Mouse (Mus musculus): Measurements from ENCODE around the gene Slc22a6. TPM values are rescaled to one million over a fixed set of nuclear protein-coding genes. Genes with fewer than 3 reads are reported as not detected.
A peak's percentile ranks its signal among the peaks of the same experiment; 100 is the strongest.

The Slc22a6 gene
- total RNA-seq, 2 experiments from 2014 or later, result not detected

DNA sequence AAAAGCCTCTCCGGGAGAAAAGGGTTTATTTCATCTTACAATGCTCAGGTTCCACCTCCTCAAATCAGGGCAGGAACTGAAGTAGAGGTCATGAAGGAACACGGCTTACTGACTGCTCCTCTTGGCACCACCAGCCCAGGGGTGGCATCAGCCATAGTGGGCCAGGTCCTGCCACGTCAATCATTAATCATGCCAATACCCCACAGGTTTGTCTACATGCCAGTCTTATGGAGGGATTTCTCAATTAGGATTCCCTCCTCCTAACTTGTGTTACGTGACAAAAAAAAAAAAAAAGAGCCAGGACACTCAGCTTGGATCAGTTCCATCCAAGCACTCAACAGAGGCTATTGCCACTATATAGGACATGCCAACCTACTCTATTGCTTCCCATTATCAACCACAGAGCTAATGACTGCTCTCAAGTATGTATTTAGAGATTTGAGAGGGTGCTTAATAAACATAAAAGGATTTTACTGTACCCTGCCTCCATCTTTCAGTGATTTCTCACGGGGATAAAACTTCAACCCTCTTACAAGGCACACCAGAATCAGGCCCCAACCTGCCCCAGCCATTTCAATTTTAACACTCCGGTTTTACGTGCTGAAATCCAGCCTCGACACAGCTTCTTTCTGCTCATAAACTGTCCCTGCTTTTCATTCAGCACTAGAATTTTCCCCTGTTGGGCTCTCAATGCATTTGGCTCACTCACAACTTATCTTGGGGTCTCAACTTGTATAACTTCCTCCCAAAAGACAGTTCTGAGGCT lies 6.3 kb upstream of the Slc22a6 start:
- no peak for DNase-seq

DNA sequence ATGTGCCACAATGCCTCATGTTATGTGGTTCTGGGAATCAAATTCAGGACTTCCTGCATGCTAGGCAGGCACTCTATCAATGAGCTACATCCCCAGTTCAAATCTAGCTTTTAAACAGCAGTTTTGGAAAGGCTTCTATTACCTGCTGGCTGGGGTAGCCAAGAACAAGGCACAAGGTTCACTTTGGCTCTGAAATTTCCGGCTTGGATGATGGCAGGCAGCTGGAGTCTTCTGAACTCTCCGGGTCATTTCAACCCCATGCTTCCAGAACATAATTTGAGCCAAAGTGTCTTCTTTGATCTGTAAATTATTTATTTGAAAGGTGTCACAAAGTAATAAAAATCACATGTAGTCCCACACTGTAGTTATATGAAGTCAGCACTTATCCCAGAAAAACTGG lies 4.7 kb upstream of the Slc22a6 start:
- no peak for DNase-seq

DNA sequence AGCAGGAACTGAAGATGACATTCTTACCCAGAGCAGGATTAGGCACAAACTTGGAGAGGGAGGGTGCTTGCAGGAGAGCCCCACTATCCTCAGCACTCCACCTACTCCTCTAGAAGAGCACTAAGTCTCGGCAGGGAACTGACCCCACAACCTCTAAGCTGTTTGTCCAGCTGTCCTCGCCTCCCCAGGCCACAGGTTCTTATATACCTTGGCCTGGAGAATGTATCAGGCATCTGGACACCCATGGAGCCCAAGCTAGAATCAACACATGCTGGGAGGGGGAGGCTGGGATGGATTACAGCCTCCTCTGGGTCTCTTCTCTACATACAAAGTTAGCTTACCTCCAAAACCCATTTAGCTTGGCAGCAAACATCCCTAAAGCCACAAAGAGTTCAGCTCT lies 3.5 kb upstream of the Slc22a6 start:
- DNase-seq, result no peak

- DNase-seq, result no peak
Measured at GRCm38 (mm10) chr19:8616314-8616713, 1.5 kb upstream of the Slc22a6 start.

- DNase-seq, result no peak
Measured at GRCm38 (mm10) chr19:8621098-8621497, 3.3 kb downstream of the Slc22a6 start.

DNA sequence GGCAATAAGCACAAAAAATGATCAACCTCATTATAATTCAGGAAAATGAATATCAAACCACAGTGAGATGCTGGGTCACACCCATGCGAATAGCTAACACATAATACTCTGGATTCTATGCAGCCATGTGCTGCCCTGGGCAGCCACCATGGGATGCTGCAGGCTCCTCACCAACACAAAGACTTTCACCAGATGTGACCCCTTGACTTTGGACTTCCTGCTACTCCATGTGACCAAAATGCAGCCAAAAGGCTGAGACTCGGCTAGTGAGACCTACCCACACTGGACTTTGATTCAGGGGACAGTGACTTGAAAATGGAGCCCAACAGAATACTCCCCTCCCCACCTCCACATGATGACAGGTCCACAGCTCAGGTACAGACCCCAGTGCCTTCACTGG lies 12.4 kb downstream of the Slc22a6 start:
- DNase-seq, result peak; percentile 15 to 37

DNA sequence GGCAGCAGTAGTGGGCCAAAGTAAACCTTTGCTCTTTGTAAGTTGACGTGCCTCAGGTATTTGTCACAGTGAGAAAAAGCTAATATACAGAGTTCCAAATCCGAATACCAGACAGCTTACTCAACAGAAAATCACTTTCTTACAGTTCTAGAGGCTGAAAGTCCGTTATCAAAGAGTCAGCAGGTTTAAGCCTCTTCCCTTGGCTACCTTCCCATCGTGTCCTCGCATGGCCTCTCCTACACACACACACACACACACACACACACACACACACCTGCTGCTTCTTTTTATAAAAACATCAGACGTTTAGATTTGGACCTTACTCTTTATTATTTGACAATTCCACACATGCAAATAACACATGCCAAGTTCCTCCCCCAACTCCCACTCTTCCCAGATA lies 13.0 kb downstream of the Slc22a6 start:
- DNase-seq, result peak; percentile 2 to 17

GRCm38 (mm10) chr19:8632029-8632428 lies 14.2 kb downstream of the Slc22a6 start:
- no peak for DNase-seq

DNA sequence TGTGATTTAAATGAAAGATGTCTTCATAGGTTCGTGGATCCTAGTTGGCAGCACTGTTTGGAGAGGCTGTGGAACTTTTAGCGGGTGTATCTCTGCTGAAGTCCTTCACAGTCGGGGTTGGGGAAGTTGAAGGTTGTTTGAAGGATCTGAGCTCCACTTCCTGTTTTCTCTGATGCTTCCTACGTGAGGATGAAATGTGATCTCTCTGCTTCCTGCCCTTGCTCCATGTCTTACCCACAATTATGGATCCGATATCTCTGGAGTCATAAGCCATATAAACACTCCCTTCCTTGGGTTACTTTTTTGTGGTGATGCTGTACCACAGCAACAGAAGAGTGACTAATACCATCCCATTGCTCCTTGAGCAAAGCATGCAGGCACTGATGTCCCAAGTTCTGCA lies 24.2 kb downstream of the Slc22a6 start:
- no peak for DNase-seq

GRCm38 (mm10) chr19:8646393-8646792 lies 28.6 kb downstream of the Slc22a6 start:
- DNase-seq, result no peak

DNA sequence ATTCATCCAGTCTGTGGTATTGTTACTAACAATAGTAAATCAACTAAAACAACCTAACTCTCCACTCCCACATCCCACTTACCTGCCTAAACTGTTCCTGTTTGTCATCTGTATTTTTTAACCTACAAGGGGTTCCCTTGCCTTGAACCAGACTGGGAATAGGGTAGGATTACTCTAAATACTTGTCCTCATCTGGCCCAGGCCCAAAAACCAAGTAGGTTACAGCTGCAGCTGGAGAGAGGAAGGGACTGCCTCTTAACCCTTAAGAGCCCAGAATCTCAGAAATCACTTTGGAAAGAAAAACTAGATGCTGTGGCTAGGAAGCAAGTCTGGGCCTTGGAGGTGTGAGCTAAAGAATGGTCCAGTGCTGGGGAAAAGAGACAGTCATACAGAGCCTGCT lies 38.0 kb downstream of the Slc22a6 start:
- no peak for DNase-seq

DNA sequence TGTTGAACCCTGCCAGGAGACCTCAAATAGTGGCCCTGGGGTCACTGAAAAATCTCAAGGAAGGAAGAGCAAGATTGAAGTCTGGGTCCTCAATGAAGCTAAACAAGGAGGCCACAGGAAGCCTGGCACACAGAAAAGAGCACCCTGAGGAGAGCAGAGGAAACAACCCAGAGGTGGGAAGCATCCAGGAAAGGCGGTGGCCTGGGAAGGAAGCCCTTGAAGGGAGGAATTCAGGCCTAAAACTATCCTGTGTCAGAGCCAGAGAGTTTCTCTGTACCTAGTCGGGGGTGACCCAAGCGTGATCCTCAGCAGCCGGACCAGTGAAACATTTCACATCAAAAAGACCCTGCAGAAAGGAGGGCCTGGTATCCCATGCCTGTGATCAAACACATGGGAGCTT lies 38.5 kb downstream of the Slc22a6 start:
- DNase-seq, result peak; percentile 21 to 48

- DNase-seq, result peak in 1 of 2 experiments; percentile 19
Measured at GRCm38 (mm10) chr19:8661821-8662307, 44.0 kb downstream of the Slc22a6 start.

- DNase-seq, result peak; percentile 28 to 62
Measured at GRCm38 (mm10) chr19:8662337-8662736, 44.5 kb downstream of the Slc22a6 start.

GRCm38 (mm10) chr19:8663360-8663839 lies 45.6 kb downstream of the Slc22a6 start, which contains the start of gene Chrm1:
Gene Chrm1, plus strand, starts transcription at chr19:8663789.
- DNase-seq, result no peak

DNA sequence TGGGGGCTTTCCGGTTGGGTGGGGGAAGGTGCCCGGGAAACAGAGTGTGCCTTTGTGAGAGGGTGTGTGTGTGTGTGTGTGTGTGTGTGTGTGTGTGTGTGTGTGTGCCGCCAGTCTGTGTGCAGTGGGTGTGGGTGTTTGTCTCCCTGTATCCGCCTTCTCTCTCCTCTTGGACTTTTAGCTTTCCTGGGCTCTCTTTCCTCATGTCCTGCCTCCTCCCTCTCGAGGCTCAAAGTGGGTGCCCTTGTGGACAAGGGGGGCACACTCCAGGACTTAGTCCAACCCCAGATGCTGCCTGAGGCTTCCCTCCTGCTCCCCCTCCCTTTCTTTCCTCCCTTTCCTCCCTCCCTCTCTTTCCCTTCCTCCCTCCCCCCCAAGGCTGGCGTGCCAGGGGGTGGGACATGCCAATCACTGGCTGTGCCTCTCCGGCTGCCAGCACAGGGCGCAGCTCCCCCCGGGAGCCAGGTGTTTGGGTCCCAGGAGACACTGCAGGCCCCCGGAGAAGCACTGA lies 46.1 kb downstream of the Slc22a6 start:
- DNase-seq, result no peak

GRCm38 (mm10) chr19:8664859-8665258 lies 47.0 kb downstream of the Slc22a6 start:
- no peak for DNase-seq

DNA sequence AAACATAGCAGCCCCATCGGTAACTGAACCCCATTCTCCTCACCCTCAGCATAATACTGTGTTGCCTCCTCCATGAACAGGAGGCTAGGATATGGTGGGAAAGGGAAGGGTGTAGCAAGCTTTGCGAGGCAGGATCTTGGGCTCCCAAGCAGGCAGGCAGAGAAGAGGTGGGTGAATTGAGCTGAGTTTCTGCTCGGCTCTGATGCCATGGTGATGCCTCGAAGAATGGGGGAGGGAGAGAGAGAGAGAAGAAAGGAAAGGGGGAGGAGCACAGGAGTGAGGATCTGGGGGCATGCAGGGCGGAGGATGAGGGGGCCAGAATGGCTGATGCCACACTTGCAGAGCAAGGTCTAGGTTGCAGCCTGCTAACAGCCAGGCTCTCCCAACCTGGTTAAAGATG lies 47.9 kb downstream of the Slc22a6 start:
- DNase-seq, result no peak

DNA sequence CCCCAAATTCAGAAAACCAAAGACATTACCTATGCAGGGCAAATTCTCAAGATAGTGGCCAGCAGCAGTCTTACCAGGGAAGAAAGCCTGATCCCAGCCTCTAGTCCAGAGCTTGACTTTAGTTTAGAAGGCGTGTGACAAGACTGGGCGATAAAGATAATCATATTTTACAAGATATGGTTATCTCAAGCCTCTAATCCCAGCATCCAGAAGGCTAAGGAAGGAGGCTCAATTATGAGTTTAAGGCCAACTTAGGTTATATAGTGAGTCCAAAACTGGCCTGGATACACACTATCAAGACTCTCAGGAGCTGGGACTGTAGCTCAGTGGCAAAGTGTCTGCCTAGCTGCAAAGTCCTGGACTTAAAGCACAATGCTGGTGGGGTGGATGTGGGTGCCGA lies 55.0 kb downstream of the Slc22a6 start:
- no peak for DNase-seq

DNA sequence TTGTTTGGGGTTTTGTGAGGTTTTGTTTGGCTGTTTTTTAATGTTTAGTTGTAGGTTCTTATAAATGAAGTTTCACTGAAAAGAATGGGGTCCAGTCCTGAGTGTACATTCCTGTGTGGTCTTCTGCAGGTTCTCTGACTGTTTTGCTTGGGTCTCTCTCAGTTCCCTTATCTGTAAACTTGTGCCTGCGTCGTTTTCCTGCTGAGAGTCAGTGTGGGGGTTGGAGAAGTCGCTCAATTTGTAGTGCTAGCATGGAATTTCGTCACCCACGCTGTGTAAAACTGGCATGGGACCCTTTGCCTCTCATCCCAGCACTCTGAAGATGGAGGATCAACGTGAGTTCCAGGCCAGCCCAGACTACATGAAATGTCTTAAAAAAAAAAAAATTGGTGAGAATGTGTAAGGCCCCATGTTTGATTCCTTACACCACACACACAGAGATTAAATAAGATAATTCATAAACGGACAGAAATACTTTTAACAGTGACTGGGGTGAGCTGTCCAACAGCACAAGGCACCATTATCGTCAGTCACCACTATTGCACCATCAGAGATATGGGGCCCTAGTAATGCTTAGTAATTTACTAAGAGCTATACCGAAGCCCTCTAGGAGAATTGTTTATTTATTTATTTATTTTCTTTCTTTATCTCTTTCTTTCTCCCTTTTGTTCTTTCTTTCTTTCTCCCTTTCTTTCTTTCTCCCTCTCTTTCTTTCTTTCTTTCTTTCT lies 55.7 kb downstream of the Slc22a6 start:
- no peak for DNase-seq

All from heart, adult 18-20 months (tissue).